Mouse (Mus musculus) B cell, adult 2 months (primary cell): ENCODE data around the gene 4930579F01Rik.

ENCODE experiments used
- DNase-seq, 2 experiments: peaks; one replicate each; pipeline ENCODE4 v3.0.0; 2022

4930579F01Rik gene

GRCm38 (mm10) chr3:138215395-138215989, 21.9 kb upstream of the 4930579F01Rik start:
- no peak for DNase-seq

GRCm38 (mm10) chr3:138212431-138212951, 18.9 kb upstream of the 4930579F01Rik start:
- no peak for DNase-seq

GRCm38 (mm10) chr3:138210432-138211075, 16.9 kb upstream of the 4930579F01Rik start:
- no peak for DNase-seq

- DNase-seq = no peak
These were observed 15.2 kb upstream of the 4930579F01Rik start for GRCm38 (mm10) chr3:138208821-138209220.

- DNase-seq = no peak
These were observed 5.1 kb upstream of the 4930579F01Rik start for GRCm38 (mm10) chr3:138198722-138199068.

- peak; percentile 83 for DNase-seq
These were observed 4.5 kb upstream of the 4930579F01Rik start for GRCm38 (mm10) chr3:138197973-138198721.

GRCm38 (mm10) chr3:138197556-138197955, 3.9 kb upstream of the 4930579F01Rik start:
- DNase-seq = no peak

- no peak for DNase-seq
These were observed 3.5 kb upstream of the 4930579F01Rik start for GRCm38 (mm10) chr3:138197093-138197492.

- DNase-seq = no peak
These were observed 1.4 kb downstream of the 4930579F01Rik start for GRCm38 (mm10) chr3:138192260-138192659.

GRCm38 (mm10) chr3:138185995-138186930, 7.4 kb downstream of the 4930579F01Rik start:
- DNase-seq = no peak

- no peak for DNase-seq
These were observed 8.3 kb downstream of the 4930579F01Rik start for GRCm38 (mm10) chr3:138185290-138185689.

- DNase-seq = no peak
These were observed 10.3 kb downstream of the 4930579F01Rik start for GRCm38 (mm10) chr3:138183371-138183770.

- DNase-seq = no peak
These were observed 11.6 kb downstream of the 4930579F01Rik start for GRCm38 (mm10) chr3:138182019-138182418.

GRCm38 (mm10) chr3:138175551-138175950, 18.1 kb downstream of the 4930579F01Rik start:
- no peak for DNase-seq

- peak; percentile 9 to 20 for DNase-seq
These were observed 20.3 kb downstream of the 4930579F01Rik start for GRCm38 (mm10) chr3:138173291-138173690.

GRCm38 (mm10) chr3:138162553-138163183, 31.0 kb downstream of the 4930579F01Rik start:
- no peak for DNase-seq

GRCm38 (mm10) chr3:138161623-138162022, 32.0 kb downstream of the 4930579F01Rik start:
- DNase-seq = no peak

GRCm38 (mm10) chr3:138156651-138157050, 37.0 kb downstream of the 4930579F01Rik start:
- DNase-seq = no peak

- no peak for DNase-seq
These were observed 38.6 kb downstream of the 4930579F01Rik start for GRCm38 (mm10) chr3:138155062-138155461.

GRCm38 (mm10) chr3:138148811-138149210, 44.8 kb downstream of the 4930579F01Rik start:
- peak in 1 of 2 experiments; percentile 20 for DNase-seq

GRCm38 (mm10) chr3:138144642-138145171, 48.9 kb downstream of the 4930579F01Rik start, which contains the start of gene Mttp:
Gene Mttp, minus strand, starts transcription at chr3:138144968.
- DNase-seq = peak; percentile 80 to 88
